Mouse (Mus musculus) heart, postnatal 0 days (tissue): ENCODE data around the gene Dgat2.

Experiments used
- CTCF ChIP-seq: IDR thresholded peaks from 2 replicates; pipeline ENCODE4 v1.5.1; 2016; ENCODE audit warnings: antibody characterized with exemption, control low read depth, low read depth
- EP300 ChIP-seq: IDR thresholded peaks from 2 replicates; pipeline ENCODE4 v1.6.1; 2016; ENCODE audit warnings: antibody characterized with exemption, low read depth

- TF ChIP-seq EP300 (no peak), CTCF (no peak)
Measured at GRCm38 (mm10) chr7:99159446-99159845, 23.1 kb downstream of the Dgat2 start.
